Mouse (Mus musculus) spleen, adult 2 months (tissue): Measurements from ENCODE around the gene Stard10. TPM values are rescaled to one million over a fixed set of nuclear protein-coding genes. Genes with fewer than 3 reads are reported as not detected.

Experiments
- DNase-seq, 2 experiments: peaks; one replicate each; pipeline versions ENCODE4 v3.0.0 to v3.0.0-alpha.2; 2012 to 2021; ENCODE audit warnings: low spot score in 2 of 2, low read depth in 1 of 2
- H3K27ac ChIP-seq: fragments of 200-500 bp; 2 replicates; pipeline ENCODE4 v1.5.1; 2012; ENCODE audit warnings: low read length, inconsistent platforms; ENCODE audit not compliant: insufficient read depth
- H3K27me3 ChIP-seq: fragments of 200-500 bp; 2 replicates; pipeline ENCODE4 v1.6.1; 2012; ENCODE audit warnings: mild to moderate bottlenecking, moderate library complexity, low read length, inconsistent platforms; ENCODE audit not compliant: control insufficient read depth, insufficient read depth
- H3K36me3 ChIP-seq: fragments of 200-500 bp; 2 replicates; pipeline ENCODE4 v1.6.1; 2012; ENCODE audit warnings: mild to moderate bottlenecking, low read length, inconsistent platforms; ENCODE audit not compliant: control insufficient read depth, insufficient read depth
- H3K4me1 ChIP-seq: fragments of 200-500 bp; 2 replicates; pipeline ENCODE4 v1.6.1; 2011; ENCODE audit warnings: inconsistent platforms; ENCODE audit not compliant: control insufficient read depth, insufficient read depth, insufficient read length
- H3K4me3 ChIP-seq: fragments of 200-500 bp; 2 replicates; pipeline ENCODE4 v1.5.1; 2011; ENCODE audit warnings: mild to moderate bottlenecking, inconsistent platforms; ENCODE audit not compliant: insufficient read depth, insufficient read length; ENCODE audit errors: extremely low read depth
- CTCF ChIP-seq: fragments of 200-500 bp; IDR thresholded peaks from 2 replicates; pipeline ENCODE4 v1.5.1; 2011; ENCODE audit warnings: mild to moderate bottlenecking, inconsistent platforms; ENCODE audit not compliant: insufficient read depth, insufficient read length, insufficient replicate concordance; ENCODE audit errors: extremely low read depth
- POLR2A ChIP-seq: fragments of 200-500 bp; IDR thresholded peaks from 2 replicates; pipeline ENCODE4 v1.6.1; 2011; ENCODE audit warnings: low read depth, low read length, inconsistent platforms
- WGBS: fragments of 180-500 bp; shearing (Covaris S2); methylation state at CpG from one replicate; pipeline ENCODE4 v1.1.7; 2018; 5-methylcytosine and 5-hydroxymethylcytosine counted together
- polyA plus RNA-seq: library from polyadenylated mRNA; depleted of rRNA; stranded (reverse); fragments of >200 nt; gene quantifications from 2 replicates; pipeline ENCODE4 v1.2.3, GENCODE M21; 2012

Gene Stard10
- polyA plus RNA-seq, 1 experiment: 29.3 TPM

- Histone ChIP-seq H3K36me3 (peaks cover 44% of the 10 kb centered on the region), H3K27ac (no peak overlapping the region), H3K4me3 (no peak overlapping the region), H3K27me3 (no peaks in the 10 kb centered on the region), H3K4me1 (peaks cover 5% of the 10 kb centered on the region; the same call in 1 of the 2 replicates)
- no peak for TF ChIP-seq POLR2A
- no peak for TF ChIP-seq CTCF
- WGBS: 90% methylated on average over 4 of the region's 4 CpGs
- DNase-seq: no peak
These were observed 23.7 kb upstream of the Stard10 start for GRCm38 (mm10) chr7:101293138-101293537.

GRCm38 (mm10) chr7:101293611-101294010, 23.3 kb upstream of the Stard10 start:
- WGBS: 85% methylated on average over 4 of the region's 4 CpGs
- Histone ChIP-seq H3K27ac (no peak overlapping the region), H3K4me3 (no peak overlapping the region), H3K27me3 (no peaks in the 10 kb centered on the region), H3K36me3 (peaks cover 44% of the 10 kb centered on the region), H3K4me1 (peaks cover 5% of the 10 kb centered on the region; the same call in 1 of the 2 replicates)
- TF ChIP-seq CTCF (no peak), POLR2A (no peak)
- DNase-seq: no peak

- Histone ChIP-seq H3K4me1 (peaks cover 10% of the 10 kb centered on the region; the same call in 1 of the 2 replicates), H3K27me3 (no peaks in the 10 kb centered on the region), H3K27ac (no peak overlapping the region), H3K4me3 (no peak overlapping the region), H3K36me3 (peaks cover 32% of the 10 kb centered on the region)
- no peak for DNase-seq
- WGBS: 96% methylated on average over 1 of the region's 1 CpGs
- TF ChIP-seq CTCF (no peak), POLR2A (no peak)
These were observed 21.4 kb upstream of the Stard10 start for GRCm38 (mm10) chr7:101295438-101295837.

GRCm38 (mm10) chr7:101296252-101297022, 20.4 kb upstream of the Stard10 start:
- H3K4me3 ChIP-seq: no peak overlapping the region
- peaks cover 13% of the 10 kb centered on the region; the same call in 1 of the 2 replicates for H3K4me1 ChIP-seq
- TF ChIP-seq CTCF (no peak), POLR2A (no peak)
- DNase-seq: peak in 1 of 2 experiments; percentile 29
- 54% methylated on average over 35 of the region's 35 CpGs for WGBS
- peaks cover 28% of the 10 kb centered on the region for H3K36me3 ChIP-seq
- H3K27me3 ChIP-seq: no peaks in the 10 kb centered on the region
- no peak overlapping the region for H3K27ac ChIP-seq

GRCm38 (mm10) chr7:101297023-101297405, 19.9 kb upstream of the Stard10 start:
- 71% methylated on average over 8 of the region's 8 CpGs for WGBS
- TF ChIP-seq POLR2A: no peak
- TF ChIP-seq CTCF: no peak
- Histone ChIP-seq H3K27ac (no peak overlapping the region), H3K27me3 (no peaks in the 10 kb centered on the region), H3K4me1 (peaks cover 13% of the 10 kb centered on the region; the same call in 1 of the 2 replicates), H3K36me3 (peaks cover 22% of the 10 kb centered on the region), H3K4me3 (no peak overlapping the region)
- DNase-seq: no peak

- Histone ChIP-seq H3K36me3 (peaks cover 16% of the 10 kb centered on the region), H3K27ac (no peak overlapping the region), H3K4me3 (no peak overlapping the region), H3K4me1 (peaks cover 17% of the 10 kb centered on the region; the same call in 1 of the 2 replicates), H3K27me3 (no peaks in the 10 kb centered on the region)
- WGBS: 88% methylated on average over 3 of the region's 3 CpGs
- TF ChIP-seq CTCF (no peak), POLR2A (no peak)
- DNase-seq: no peak
These were observed 18.5 kb upstream of the Stard10 start for GRCm38 (mm10) chr7:101298375-101298774.

GRCm38 (mm10) chr7:101301361-101301880, 15.5 kb upstream of the Stard10 start:
- H3K4me1 ChIP-seq: peaks cover 16% of the 10 kb centered on the region; the same call in 1 of the 2 replicates
- under 1% methylated on average over 30 of the region's 30 CpGs for WGBS
- peaks cover 4% of the 10 kb centered on the region for H3K36me3 ChIP-seq
- peak; percentile 41 to 45 for DNase-seq
- H3K27me3 ChIP-seq: no peaks in the 10 kb centered on the region
- TF ChIP-seq CTCF (no peak), POLR2A (no peak)
- peak overlapping the region; percentile 79 for H3K4me3 ChIP-seq
- H3K27ac ChIP-seq: peak overlapping the region; percentile 90
